Mouse (Mus musculus) small intestine, adult 2 months (tissue): Measurements from ENCODE around the gene Rasal2. TPM values are rescaled to one million over a fixed set of nuclear protein-coding genes. Genes with fewer than 3 reads are reported as not detected.

Source experiments
- H3K27ac ChIP-seq: fragments of 200-500 bp; 2 replicates; pipeline ENCODE4 v1.5.1; 2012; ENCODE audit warnings: low read depth, low read length, control low read depth, inconsistent platforms; ENCODE audit not compliant: insufficient read depth
- H3K27me3 ChIP-seq: fragments of 200-500 bp; 2 replicates; pipeline ENCODE4 v1.6.1; 2012; ENCODE audit warnings: mild to moderate bottlenecking, moderate library complexity, low read length, inconsistent platforms; ENCODE audit not compliant: control insufficient read depth, insufficient read depth
- H3K36me3 ChIP-seq: fragments of 200-500 bp; 2 replicates; pipeline ENCODE4 v1.6.1; 2012; ENCODE audit warnings: mild to moderate bottlenecking, low read length, control low read depth, inconsistent platforms; ENCODE audit not compliant: control insufficient read depth, insufficient read depth
- H3K4me1 ChIP-seq: fragments of 200-500 bp; 2 replicates; pipeline ENCODE4 v1.6.1; 2012; ENCODE audit warnings: low read length, inconsistent platforms, mixed read lengths; ENCODE audit not compliant: control insufficient read depth, insufficient read depth, insufficient read length
- H3K4me3 ChIP-seq: fragments of 200-500 bp; 2 replicates; pipeline ENCODE4 v1.5.1; 2012; ENCODE audit warnings: low read depth, mild to moderate bottlenecking, control low read depth, inconsistent platforms, low read length, moderate library complexity
- CTCF ChIP-seq: fragments of 200-500 bp; IDR thresholded peaks from 2 replicates; pipeline ENCODE4 v1.5.1; 2012; ENCODE audit warnings: low read depth, mild to moderate bottlenecking, control low read depth, inconsistent platforms, low read length, moderate library complexity, mixed read lengths; ENCODE audit not compliant: insufficient replicate concordance, insufficient read length; ENCODE audit errors: extremely low read depth
- POLR2A ChIP-seq: fragments of 200-500 bp; IDR thresholded peaks from 2 replicates; pipeline ENCODE4 v1.6.1; 2012; ENCODE audit warnings: low read depth, mild to moderate bottlenecking, control low read depth, inconsistent platforms, low read length, moderate library complexity
- WGBS: fragments of 180-500 bp; shearing (Covaris S2); methylation state at CpG from one replicate; pipeline ENCODE4 v1.1.7; 2018; 5-methylcytosine and 5-hydroxymethylcytosine counted together
- polyA plus RNA-seq: library from polyadenylated mRNA; depleted of rRNA; stranded (reverse); fragments of >200 nt; gene quantifications from 2 replicates; pipeline ENCODE4 v1.2.3, GENCODE M21; 2012

Rasal2 gene
- polyA plus RNA-seq, 1 experiment: 1.4 TPM

GRCm38 (mm10) chr1:157410937-157411336, 1.5 kb downstream of the Rasal2 start:
- Histone ChIP-seq H3K27me3 (no peaks in the 10 kb centered on the region), H3K36me3 (no peaks in the 10 kb centered on the region), H3K4me1 (no peaks in the 10 kb centered on the region), H3K27ac (no peak overlapping the region), H3K4me3 (peak overlapping the region; percentile 39)
- 20% methylated on average over 8 of the region's 8 CpGs for WGBS
- TF ChIP-seq CTCF (no peak), POLR2A (no peak)

GRCm38 (mm10) chr1:157409648-157410047, 2.7 kb downstream of the Rasal2 start:
- no peak overlapping the region for H3K4me3 ChIP-seq
- TF ChIP-seq CTCF (no peak), POLR2A (no peak)
- H3K27ac ChIP-seq: no peak overlapping the region
- no peaks in the 10 kb centered on the region for H3K27me3 ChIP-seq
- no peaks in the 10 kb centered on the region for H3K36me3 ChIP-seq
- H3K4me1 ChIP-seq: no peaks in the 10 kb centered on the region
- 72% methylated on average over 2 of the region's 2 CpGs for WGBS

- Histone ChIP-seq H3K4me1 (no peaks in the 10 kb centered on the region), H3K4me3 (no peak overlapping the region), H3K27me3 (no peaks in the 10 kb centered on the region), H3K27ac (no peak overlapping the region), H3K36me3 (no peaks in the 10 kb centered on the region)
- WGBS: 33% methylated on average over 4 of the region's 4 CpGs
- TF ChIP-seq CTCF (no peak), POLR2A (no peak)
Observed at GRCm38 (mm10) chr1:157388027-157388426, 24.4 kb downstream of the Rasal2 start.

GRCm38 (mm10) chr1:157380694-157381093, 31.7 kb downstream of the Rasal2 start:
- no peaks in the 10 kb centered on the region for H3K36me3 ChIP-seq
- TF ChIP-seq POLR2A (no peak), CTCF (no peak)
- no peak overlapping the region for H3K4me3 ChIP-seq
- H3K27ac ChIP-seq: no peak overlapping the region
- 88% methylated on average over 2 of the region's 2 CpGs for WGBS
- H3K27me3 ChIP-seq: no peaks in the 10 kb centered on the region
- no peaks in the 10 kb centered on the region for H3K4me1 ChIP-seq

GRCm38 (mm10) chr1:157370397-157370796, 42.0 kb downstream of the Rasal2 start:
- Histone ChIP-seq H3K27ac (no peak overlapping the region), H3K27me3 (no peaks in the 10 kb centered on the region), H3K36me3 (no peaks in the 10 kb centered on the region), H3K4me1 (no peaks in the 10 kb centered on the region), H3K4me3 (no peak overlapping the region)
- TF ChIP-seq CTCF: no peak
- TF ChIP-seq POLR2A: no peak
- 93% methylated on average over 2 of the region's 2 CpGs for WGBS

- Histone ChIP-seq H3K4me3 (no peak overlapping the region), H3K27me3 (no peaks in the 10 kb centered on the region), H3K36me3 (no peaks in the 10 kb centered on the region), H3K27ac (no peak overlapping the region), H3K4me1 (no peaks in the 10 kb centered on the region)
- WGBS: 77% methylated on average over 5 of the region's 5 CpGs
- TF ChIP-seq POLR2A (no peak), CTCF (no peak)
Observed at GRCm38 (mm10) chr1:157368316-157368715, 44.1 kb downstream of the Rasal2 start.

- Histone ChIP-seq H3K4me1 (0 out of 2 replicates have a peak, but pooled peaks cover 2% of the 10 kb centered on the region), H3K36me3 (no peaks in the 10 kb centered on the region), H3K27ac (no peak overlapping the region), H3K4me3 (no peak overlapping the region), H3K27me3 (no peaks in the 10 kb centered on the region)
- TF ChIP-seq CTCF (no peak), POLR2A (no peak)
- 77% methylated on average over 1 of the region's 1 CpGs for WGBS
Observed at GRCm38 (mm10) chr1:157346661-157347060, 65.7 kb downstream of the Rasal2 start.

- TF ChIP-seq CTCF (no peak), POLR2A (no peak)
- no peaks in the 10 kb centered on the region for H3K36me3 ChIP-seq
- H3K4me3 ChIP-seq: no peak overlapping the region
- H3K4me1 ChIP-seq: 0 out of 2 replicates have a peak, but pooled peaks cover 2% of the 10 kb centered on the region
- no peaks in the 10 kb centered on the region for H3K27me3 ChIP-seq
- no peak overlapping the region for H3K27ac ChIP-seq
Observed at GRCm38 (mm10) chr1:157343519-157343918, 68.9 kb downstream of the Rasal2 start.
